Mouse (Mus musculus) ZHBTc4 (cell line): Measurements from ENCODE around the gene Ulk4.

Experiments used
- DNase-seq: peaks from one replicate; pipeline ENCODE4 v3.0.0-alpha.2; 2011; ENCODE audit warnings: low read depth, low spot score

Ulk4 gene

DNA sequence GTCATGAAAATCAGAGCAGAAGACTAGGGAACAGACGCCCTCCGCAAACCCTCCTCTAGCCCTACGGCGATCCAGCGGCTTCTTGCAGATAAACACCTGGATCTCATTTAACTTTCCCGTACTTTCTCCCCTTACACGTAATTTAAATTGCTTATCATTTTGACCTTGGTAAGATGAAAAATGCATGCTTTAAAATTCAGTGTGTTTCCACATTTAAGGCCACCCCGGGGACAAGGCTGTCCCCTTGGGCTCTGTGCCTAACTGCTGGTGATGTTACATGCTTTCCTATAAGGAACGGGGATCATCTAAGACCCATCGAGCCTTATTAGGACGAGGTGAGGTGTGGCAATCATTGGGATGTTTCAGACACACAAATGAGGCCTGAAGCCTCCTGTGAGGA lies 256.6 kb downstream of the Ulk4 start:
- no peak for DNase-seq

DNA sequence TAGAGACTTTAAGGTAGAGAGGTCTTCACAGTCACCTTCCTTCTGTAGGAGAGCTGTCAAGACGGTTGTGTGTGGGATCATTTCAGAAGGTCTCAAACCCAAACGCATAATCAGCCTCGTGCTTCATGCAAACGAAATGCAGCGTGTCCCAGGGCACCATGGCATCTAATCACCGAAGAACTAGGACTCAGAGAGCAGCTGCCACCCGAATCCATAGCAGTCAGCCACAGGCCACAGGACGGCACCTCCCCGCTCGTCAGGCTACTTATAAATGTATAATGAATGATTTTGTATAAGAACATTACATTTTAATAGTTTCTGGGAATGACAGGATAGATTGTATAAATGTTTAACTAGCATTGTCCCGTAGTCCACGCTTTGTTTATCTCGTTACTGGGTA lies 257.1 kb downstream of the Ulk4 start:
- DNase-seq: no peak

DNA sequence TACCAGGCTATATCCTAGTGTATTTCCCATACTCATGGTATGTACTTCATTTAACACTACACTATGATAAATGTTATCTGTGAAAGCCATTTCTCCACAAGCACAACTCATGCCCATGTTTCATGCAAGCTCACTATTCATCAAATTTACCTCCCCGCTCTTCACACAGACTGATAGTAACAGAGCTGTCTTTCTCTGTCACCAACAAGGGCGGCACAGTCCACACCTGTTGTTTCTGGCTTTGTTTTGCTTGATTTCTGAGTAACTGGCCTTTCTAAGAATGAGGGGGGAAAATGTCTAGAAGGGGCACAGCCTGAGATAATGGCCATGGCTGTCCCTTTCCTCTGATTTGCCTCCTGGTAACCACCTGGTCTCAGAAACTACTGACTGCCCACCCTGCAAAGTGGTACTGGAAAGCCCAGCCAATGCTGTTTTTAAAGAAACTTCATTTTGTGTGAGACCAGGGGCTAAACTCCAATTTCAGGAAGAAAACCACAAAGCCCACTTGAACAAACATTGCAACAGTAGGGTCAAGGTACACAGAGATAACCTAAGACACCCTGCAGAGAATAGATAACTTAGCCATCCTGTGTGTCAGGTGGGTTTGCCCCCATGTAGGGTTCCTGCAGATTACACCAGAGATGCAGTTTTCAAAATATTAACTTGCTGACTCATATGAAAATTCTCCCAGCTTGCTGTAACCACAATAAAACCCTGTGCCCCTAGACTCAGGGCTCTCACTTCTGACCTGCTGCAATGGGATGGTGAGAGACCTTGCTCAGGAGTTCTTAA lies 258.3 kb downstream of the Ulk4 start:
- no peak for DNase-seq

DNA sequence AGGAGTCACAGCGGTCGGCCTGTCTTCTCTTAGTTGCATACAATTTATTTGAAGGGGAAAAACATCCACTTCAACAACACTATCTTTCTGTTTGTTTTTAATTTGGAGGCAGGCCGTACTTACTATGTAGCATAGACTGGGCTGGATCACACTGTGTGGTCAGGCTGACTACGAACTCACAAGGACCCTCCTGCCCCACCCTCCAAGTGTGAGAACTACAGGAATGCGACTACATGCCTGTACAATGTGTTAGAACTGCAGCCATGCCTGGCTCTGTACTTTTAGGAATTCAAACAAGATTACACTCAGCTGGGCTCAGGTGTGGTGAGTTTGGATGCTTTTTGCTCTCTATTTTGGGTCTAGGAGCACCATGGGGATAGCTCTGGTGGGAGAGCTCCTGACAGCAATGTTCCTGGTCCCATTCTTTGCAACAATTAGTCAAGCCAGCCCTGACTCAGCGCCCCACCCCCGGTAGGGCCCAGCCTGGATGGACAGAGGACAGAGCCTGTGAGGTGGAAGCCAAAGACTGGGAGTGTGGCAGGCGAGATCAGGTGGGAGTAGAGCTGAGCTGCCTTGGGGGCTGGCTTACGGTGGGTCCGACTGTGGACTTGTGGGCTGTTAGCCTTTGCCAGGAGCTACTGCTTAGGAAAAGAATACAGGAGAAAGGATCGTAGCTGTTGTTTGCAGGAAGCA lies 261.0 kb downstream of the Ulk4 start:
- DNase-seq: no peak

DNA sequence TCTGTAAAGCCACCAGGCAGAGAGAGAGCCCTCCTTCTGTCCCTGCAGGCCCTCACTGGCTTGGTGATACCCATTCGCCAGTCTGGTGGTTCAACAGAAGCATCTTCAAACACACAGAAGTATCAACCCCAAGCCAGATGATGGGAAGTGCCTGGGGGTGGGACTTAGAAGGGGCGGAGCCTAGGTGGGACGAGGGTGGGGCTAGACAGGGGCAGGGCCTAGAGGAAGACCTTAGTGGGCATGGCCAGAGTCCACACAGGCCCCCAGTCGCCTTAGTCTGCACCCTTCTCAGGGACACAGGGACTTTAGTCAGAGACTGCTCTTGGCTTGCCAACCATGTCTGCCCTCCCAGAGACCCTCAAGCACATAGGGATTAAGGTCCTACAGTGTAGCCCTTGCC lies 265.5 kb downstream of the Ulk4 start:
- peak; percentile 67 for DNase-seq

DNA sequence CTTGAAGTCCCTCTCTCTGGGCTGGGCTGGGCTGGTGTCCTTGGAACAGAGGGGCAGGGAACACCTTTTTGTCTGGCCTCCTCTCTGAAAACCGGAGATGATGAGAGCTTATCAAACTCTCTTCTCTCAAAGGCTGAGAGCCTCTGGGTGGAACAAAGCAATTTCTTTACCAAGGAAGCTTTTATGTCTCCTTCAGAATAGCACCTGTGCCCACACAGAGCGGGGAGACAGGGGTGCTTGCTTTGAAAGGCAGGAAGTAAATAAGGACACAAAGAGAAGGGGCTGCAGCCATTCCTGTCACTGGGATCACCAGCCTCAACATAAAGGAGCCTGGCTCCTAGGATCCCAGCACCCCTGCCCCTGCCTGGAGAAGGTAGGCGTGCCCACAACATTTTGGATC lies 266.5 kb downstream of the Ulk4 start:
- DNase-seq: peak; percentile 9

DNA sequence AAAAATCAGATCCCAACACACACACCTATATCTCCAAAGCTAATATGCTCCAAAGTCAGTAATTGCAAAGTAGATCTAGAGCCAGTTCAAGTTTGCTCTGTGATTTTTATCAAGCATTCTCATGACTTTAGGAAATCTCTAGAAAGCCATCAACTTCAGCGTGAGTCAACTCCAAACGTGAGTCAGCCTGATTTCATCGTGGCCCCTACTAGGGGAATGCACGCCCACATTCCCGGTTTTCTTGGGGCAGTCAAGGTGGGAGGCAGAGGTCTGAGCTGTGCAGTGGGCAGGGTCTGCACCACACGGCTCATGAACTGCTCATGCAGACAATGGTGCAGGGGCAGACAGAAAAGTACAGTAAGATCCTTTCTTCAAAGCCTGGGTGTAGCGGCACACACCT lies 271.0 kb downstream of the Ulk4 start:
- no peak for DNase-seq

DNA sequence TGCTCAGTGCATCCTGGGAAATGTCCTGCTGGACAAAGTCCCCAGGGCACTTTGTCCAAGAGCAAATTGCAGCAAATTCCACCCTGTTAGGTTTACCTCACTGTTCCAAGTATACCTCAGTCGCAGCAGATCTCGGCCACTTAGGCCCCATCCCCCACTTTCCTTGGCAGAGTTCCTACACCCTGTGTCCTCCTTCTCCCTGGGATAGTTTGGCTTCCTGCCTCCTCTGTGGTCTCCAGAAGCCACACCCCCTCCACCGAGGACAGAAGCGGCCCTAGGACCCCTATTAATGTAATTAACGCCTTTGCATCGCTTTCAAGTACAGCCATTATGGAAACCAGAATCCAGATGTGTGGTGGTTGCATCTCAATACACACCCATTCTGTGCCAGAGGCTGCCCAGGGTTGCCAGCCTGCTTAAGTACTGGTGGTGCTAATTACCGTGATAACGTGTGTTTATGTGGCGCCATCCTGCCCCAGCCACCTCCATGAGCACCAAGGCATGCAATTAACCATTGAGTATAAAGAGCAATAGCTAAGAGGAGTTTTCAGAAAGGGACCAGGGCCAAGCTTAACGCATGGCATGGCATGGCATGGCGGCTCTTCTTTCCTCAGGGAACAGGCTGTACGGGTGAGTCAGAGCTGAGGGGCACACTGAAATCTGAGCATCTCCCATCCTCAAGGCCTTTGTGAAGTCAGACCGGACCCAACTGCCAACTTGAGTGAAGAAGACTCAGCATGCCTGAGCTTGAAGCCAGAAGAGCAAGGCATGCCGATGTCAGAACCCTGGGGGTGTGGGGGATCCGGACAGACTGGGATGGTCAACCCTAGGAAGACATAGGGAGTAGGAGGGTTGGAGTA lies 275.1 kb downstream of the Ulk4 start:
- DNase-seq: no peak

DNA sequence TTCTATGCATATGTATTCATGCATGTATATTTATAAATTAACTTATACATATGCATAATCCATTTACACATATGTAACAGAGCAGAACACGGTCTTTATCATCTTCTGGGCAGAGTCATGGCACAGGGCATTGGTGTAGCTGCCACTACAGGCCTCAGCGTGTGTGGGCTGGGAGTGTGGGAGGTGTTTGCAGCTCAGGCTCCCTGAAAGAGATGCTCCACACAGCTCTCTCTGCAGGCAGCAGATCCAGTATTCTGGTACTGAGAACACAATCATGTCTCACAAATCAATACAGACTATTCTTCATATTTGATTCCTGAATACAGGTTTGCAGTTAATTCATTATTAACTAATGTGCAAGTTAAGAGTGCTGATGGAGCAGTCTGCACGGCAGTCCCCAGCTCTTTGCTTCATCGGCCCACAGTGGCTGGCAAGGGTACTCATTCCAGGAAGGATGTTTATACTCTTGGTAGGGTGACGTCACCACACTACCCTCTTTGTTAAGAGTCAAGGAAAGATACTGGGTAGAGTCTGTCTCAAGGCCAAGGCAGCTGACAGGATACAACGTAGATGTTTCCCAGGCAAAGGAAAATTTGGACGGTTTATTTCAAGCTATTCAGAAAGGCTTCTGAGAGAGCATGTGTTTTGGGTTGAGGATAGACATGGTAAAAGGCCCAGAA lies 276.2 kb downstream of the Ulk4 start:
- DNase-seq: no peak

DNA sequence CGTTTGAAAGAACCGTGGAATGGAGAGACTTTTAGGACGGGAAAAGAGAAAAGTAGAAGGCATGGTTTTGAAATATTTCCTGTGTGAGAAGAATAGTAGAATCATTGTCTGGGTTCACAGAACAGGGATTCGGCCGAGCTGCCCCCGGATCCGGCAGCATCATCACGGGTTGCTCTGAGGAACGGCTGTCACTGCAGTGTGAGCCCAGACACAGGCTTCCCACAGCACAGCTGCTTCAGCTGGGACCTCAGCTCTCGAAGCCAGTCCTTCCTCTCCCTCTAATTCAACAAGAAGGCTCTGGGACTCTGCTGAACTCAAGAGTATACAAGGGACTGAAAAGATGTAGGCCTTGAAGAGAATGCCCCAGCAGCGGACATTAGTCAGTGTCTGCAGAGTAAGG lies 278.3 kb downstream of the Ulk4 start:
- no peak for DNase-seq

DNA sequence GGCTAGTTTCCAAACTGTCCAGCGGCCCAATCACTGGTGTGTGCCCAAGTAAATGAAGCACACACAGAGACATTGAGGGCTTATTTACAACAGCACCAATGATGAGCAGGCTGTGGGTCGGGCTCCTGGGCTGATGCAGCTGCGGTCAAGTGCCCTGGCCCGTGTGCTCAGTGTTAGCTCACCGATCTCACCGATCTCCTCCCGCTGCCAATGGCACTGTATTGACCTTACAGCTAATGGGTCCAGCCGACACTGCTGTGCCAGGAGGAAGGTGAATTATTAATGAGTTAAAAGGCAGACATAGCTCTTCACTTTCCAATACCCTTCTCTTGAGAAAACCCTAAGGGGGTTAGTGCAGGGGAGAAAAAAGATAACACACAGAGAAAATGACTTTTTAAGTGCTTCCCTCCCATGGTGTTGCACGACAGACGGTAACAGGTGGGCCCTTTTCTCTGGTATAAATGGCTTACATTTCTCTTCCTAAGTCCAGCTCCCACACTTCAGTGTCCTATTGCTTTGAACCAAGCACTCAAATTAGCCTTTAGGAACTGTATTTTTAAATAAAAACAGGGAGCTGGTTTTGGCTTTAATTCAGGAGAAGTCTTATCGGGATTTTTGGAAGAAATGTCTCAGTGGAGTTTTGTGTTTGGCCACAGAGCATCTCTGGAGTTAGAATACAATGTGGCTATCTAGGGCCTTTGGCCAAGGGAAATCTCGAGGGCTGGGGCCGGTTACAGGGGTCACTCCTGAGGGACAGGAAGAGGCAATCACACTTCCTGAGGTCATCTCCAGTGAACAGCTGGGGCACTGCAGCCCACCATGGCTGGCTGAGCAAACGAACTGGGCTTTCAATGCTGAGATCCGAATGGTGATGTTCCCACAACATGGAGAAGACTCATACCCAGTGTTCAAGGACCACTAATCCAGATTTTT lies 282.5 kb downstream of the Ulk4 start:
- DNase-seq: no peak

DNA sequence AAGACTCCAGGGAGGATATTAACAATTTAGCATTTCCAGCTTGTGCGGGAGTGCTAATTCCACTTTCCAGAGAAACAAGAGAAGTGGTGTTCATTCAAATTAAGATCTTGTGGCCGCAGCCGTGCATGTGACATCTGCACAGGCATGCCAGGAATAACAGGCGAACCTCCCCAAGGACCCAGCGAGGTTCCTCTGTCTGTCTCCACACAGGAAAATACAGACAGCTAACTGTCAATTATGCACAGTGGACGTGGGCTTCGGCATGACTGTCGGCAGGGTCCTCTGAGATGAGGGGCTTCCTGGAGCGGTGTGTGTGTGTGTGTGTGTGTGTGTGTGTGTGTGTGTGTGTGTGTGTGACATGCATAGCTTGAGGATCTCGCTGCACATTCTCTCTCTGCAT lies 284.0 kb downstream of the Ulk4 start:
- DNase-seq: no peak

DNA sequence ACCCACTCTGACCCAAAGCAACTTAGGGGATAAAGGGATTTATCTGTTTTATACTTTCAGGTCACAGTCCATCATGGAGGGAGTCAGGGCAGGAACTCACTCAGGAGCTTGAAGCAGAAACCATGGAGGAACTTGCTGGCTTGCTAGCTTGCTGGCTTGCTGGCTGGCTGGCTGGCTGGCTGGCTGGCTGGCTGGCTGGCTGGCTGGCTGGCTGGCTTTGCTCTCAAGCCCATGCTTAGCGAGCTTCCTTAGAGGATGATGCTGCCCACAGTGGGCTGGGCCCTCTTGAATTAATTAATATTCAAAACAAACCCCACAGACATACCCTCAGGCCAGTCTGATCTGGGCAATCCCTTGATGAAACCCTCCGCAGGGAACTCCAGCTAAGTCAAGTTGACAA lies 285.2 kb downstream of the Ulk4 start:
- DNase-seq: no peak

DNA sequence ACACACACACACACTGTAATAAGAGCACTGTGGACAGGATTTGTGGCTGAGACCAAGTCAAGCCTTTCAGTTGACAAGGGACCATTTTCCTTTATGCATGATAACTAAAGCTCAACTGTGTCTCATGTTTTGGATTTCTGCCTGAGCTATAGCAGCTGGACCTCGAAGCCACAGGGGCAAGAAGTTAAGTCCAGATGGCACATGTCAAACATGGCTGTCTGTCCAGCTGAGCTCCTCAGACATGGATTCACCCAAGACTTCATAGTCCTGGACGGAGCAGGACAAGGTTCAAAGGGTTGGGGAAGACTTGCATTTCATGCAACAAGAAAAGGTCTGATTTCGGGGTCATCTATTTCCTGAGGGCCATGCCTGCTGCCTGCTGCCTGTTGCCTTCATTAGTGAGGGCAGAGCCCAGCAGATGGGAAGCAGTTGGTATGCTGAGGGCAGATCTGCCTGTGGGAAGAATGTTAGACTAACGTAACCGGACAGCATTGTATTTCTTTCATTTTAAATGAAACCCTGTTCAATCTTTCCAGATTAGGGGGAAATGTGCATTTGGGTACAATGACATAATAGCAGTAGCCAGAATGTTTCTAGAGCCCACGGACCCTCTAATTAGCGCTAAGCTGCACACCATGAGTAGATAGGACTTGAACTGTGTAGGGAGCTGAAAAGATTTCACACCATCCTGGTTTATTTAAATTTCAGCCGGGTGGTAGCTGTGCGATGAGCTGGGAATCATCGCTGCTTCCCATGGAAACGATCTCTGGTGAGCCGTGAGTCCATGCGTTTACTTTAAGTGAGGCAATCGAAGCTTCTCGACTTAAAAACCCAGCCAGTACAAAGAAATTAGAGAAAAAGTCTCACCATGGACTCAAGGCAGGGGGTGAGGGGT lies 286.9 kb downstream of the Ulk4 start:
- no peak for DNase-seq

DNA sequence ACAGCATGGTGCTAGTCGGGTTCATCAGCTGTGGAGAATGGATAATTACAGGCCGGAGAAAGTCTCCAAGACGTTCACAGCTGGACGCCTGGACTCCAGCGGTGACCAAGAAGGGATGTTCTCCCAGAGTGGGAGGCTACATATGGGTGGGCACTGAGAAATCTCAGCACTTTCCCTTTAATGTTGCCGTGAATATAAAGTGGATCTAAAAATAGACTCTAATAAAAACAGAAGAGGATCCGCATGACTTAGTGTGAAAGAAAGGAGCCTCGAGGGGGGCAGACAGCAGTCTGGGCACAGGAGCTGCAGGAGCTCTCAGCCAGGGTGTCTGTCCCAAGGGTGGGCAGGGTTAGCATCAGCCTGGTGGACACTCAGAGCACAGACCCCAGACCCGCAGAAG lies 288.9 kb downstream of the Ulk4 start:
- no peak for DNase-seq

DNA sequence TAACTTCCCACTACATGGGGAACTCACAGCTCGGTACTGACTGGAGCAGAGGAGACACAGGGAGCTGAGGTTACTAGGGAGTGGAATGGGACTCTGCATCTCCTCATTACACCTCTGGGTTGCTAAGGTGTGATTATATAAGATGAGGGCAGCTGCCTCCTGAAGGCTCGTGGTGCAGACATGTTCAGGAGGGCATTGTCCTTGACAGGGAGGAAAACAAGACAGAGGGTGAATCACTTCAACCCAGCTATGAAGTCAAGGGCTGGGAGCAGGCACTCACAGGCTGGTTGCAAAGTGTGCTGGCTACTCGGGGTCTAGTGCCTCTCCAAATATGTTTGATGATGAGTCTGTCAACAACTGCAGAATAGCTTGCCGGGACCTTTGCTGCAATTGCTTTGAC lies 290.0 kb downstream of the Ulk4 start:
- no peak for DNase-seq

DNA sequence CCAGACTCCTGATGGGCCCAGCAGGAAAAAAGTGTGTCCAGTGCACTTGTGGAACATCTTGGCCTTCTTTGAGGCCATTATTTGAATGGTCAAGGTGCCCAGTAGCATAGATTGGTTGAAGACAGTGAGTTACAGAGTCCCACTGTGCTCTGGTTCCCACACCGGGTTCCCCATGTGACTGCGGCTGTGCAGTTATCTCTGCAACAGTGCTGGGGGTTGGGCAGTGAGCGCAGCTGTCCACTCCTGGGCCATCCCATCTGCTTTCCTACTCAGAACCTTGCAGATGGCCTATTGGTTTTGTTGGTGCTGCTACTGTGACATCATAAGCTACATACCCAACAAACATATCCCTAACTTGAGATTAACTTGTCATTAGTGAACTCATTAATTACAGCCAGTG lies 290.7 kb downstream of the Ulk4 start:
- DNase-seq: no peak

DNA sequence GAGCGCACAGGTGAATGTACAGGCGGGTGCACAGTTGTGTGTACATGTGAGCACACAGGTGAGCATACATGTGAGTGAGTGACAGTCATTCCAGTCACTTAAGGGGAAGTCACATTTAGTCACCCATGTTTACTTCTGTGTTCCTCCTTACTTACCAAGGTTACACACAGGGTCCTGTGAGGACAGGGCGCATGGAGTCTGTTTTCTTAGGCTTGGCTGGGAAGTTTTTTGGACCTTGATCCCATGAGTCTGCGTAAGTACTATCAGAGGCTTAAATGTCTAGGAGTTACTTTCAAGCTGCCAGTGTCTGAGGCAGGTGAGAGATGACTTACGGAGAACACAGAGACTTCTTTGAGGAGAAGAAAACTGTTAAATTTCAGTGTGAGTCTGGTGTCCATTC lies 291.5 kb downstream of the Ulk4 start:
- DNase-seq: no peak

DNA sequence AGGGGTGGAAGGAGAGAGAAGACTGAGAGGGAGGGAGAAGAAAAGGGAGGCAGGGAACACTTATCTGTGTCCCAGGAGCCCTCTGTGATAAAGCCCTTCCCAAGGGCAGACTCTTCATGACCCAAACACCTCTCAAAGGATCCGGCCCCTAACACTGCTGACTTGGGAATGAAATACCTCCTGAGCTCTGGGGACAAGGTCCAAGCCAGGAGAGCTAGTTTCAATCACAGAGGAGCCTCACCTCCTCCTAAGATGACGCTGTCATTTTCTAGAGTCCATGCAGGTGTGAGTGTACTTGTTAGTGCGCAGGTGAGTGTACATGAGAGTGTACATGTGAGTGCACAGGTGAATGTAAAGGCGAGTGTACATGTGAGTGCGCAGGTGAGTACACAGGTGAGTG lies 292.0 kb downstream of the Ulk4 start:
- DNase-seq: no peak

DNA sequence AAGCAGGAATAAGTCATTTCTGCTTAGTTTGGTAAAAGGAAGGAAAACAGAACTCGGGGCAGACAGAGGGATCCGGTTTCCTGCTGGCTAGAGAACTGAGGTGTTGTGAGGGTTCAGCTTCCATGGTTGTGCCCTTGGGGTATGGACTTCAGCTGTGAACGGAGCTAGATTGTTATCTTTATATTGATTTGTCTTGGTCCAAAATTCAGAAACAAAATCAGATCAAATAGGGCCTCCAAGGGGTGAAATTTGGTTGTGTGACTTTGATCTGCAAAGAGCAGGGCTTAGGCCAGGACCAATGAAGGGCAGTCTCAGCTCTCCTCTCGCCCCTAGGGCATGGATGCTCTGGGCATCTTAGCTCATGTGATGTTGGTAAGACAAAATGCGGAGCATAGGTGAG lies 292.5 kb downstream of the Ulk4 start:
- DNase-seq: no peak
